Comparison of ENCODE assay signal across 9 mouse cellular contexts in the genomic region with DNA sequence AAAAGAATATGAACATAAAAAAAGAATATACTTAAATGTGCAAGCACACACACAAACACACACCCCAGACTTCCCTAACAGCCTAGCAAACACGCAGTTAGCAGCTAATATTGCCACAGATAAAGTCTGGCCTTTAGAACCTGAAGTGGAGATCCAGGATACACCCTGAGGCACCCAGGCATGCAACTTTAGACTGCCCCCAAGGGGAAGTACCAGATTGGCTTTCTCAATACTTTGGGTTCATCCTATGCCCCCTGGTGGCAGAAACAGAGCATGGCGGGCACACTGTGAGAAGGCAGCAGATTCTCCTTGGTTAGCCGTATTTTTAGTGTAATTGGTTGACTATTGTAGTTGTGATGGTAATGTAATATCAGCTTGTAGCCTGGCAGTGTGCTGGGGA. TPM values are rescaled to one million over a fixed set of nuclear protein-coding genes. Genes with fewer than 3 reads are reported as not detected.
A peak's percentile ranks its signal among the peaks of the same experiment; 100 is the strongest.
DNase-seq lines count a peak whose midpoint lies in the region; ATAC-seq and TF ChIP-seq lines count a peak whose summit lies in the region.
"Had no signal": no experiment of that assay in that cellular context is flagged by ENCODE, and none has a peak within 500 bp of the region (broad histone marks: within the 10 kb centered on the region; RNA-seq: fewer than 3 reads in every experiment).

No protein-coding gene starts in this region.

- no peak overlapping the region for H3K4me2 ChIP-seq in forebrain, embryonic 11.5 days (ENCODE audit: low read depth, low read length, severe bottlenecking)

- peaks cover 0 to 2% of the 10 kb centered on the region in 2 experiments; a peak in 1 of 4 replicates for H3K4me1 ChIP-seq in ES-E14 (ENCODE audit: control insufficient read depth in 2 of 2, insufficient read depth in 2 of 2, low read length in 2 of 2, poor library complexity in 1 of 2)
- no peaks in the 10 kb centered on the region for H3K4me1 ChIP-seq in forebrain, embryonic 11.5 days (replicated peaks; ENCODE audit: control insufficient read depth, insufficient read depth, low read length)

- no peaks in the 10 kb centered on the region for H3K9me3 ChIP-seq in ES-E14 (ENCODE audit: control insufficient read depth, insufficient read depth, low read depth, low read length)
- H3K9me3 ChIP-seq in forebrain, embryonic 11.5 days (ENCODE audit: control insufficient read depth, low read length), result no peaks in the 10 kb centered on the region
- H3K9me3 ChIP-seq: megakaryocyte, embryonic 14.5 days had no signal

- 16% methylated on average over 3 of the region's 3 CpGs for WGBS in forebrain, embryonic 11.5 days

- no peak overlapping the region for H3K9ac ChIP-seq in ES-E14 (ENCODE audit: insufficient read depth, low read depth, low read length, poor library complexity, severe bottlenecking)
- H3K9ac ChIP-seq in forebrain, embryonic 11.5 days (ENCODE audit: low read length), result no peak overlapping the region

- no peak overlapping the region for H3K27ac ChIP-seq in ES-E14 (ENCODE audit: insufficient read depth, low read depth, low read length, poor library complexity, severe bottlenecking)
- H3K27ac ChIP-seq in forebrain, embryonic 11.5 days (ENCODE audit: low read depth, low read length), result no peak overlapping the region

- TF ChIP-seq POLR2A in brain, embryonic 14.5 days (IDR thresholded peaks at IDR 0.05; ENCODE audit: borderline replicate concordance, extremely low read depth, insufficient read depth, insufficient read length, poor library complexity, severe bottlenecking), result no peak

- no peaks in the 10 kb centered on the region for H3K27me3 ChIP-seq in forebrain, embryonic 11.5 days (ENCODE audit: control insufficient read depth, insufficient read depth, low read length)

- DNase-seq in ES-E14 (ENCODE audit: low read depth, low spot score), result peak; percentile 81
- peak; percentile 75 for DNase-seq in brain, embryonic 14.5 days (ENCODE audit: low read depth)
- DNase-seq in forebrain, embryonic 11.5 days (ENCODE audit: low spot score), result peak; percentile 82
- peak; percentile 79 to 84 for DNase-seq in layer of hippocampus, postnatal 14 days (ENCODE audit: low spot score in 2 of 2)
- DNase-seq in lung, postnatal 25 days (ENCODE audit: low spot score), result peak; percentile 89
- DNase-seq in right cerebral cortex, postnatal 10 days (ENCODE audit: low spot score in 2 of 2), result peak; percentile 77 to 84
- peak; percentile 38 for DNase-seq in urinary bladder, postnatal 10 days (ENCODE audit: low spot score)

- no peak overlapping the region for H3K4me3 ChIP-seq in ES-E14 (ENCODE audit: insufficient read depth in 1 of 2, low read depth in 1 of 2, low read length in 2 of 2, poor library complexity in 1 of 2, severe bottlenecking in 1 of 2)
- no peak overlapping the region for H3K4me3 ChIP-seq in forebrain, embryonic 11.5 days (ENCODE audit: low read depth, low read length)
- H3K4me3 ChIP-seq: megakaryocyte, embryonic 14.5 days had no signal

- ATAC-seq in forebrain, embryonic 11.5 days (replicated peaks; ENCODE audit: low FRiP score), result peak; percentile 46; the same call in 1 of the 2 replicates
- peak; percentile 51 to 79 for ATAC-seq in hematopoietic stem cell, adult 5-6 weeks (replicated peaks in 1 of 2; ENCODE audit: insufficient read depth in 1 of 2, low FRiP score in 2 of 2, low TSS enrichment in 1 of 2, low read depth in 1 of 2, poor library complexity in 2 of 2, severe bottlenecking in 2 of 2)

- in situ Hi-C loops in ES-E14 (cut with MboI; ENCODE audit: low sequenced_read_pairs in 2 of 2, unreplicated experiment in 2 of 2), result loop anchor here (5.0 to 25.0 kb wide), 4 partner anchors 133 to 827 kb away; no protein-coding TSS in a partner anchor

- no peaks in the 10 kb centered on the region for H3K36me3 ChIP-seq in ES-E14 (ENCODE audit: control insufficient read depth, insufficient read depth, low read length, poor library complexity, severe bottlenecking)
- H3K36me3 ChIP-seq in forebrain, embryonic 11.5 days (ENCODE audit: control insufficient read depth, insufficient read depth, low read length), result no peaks in the 10 kb centered on the region

- TF ChIP-seq CTCF in brain, embryonic 14.5 days (IDR thresholded peaks at IDR 0.05; ENCODE audit: borderline replicate concordance, extremely low read depth, insufficient read depth, insufficient read length), result peak; percentile 87

TF ChIP-seq in ES-E14, 5 proteins besides CTCF, POLR2A, EP300 and RAD21:
- peak; percentile 78; the same call in 1 of the 2 replicates for TF ChIP-seq ZC3H11A (IDR thresholded peaks at IDR 0.05; ENCODE audit: borderline replicate concordance, low read depth, low read length)
- no peak for TF ChIP-seq MAFK (IDR thresholded peaks at IDR 0.05; ENCODE audit: insufficient read depth, low read depth, low read length)
- TF ChIP-seq HCFC1 (IDR thresholded peaks at IDR 0.05; ENCODE audit: borderline replicate concordance, insufficient read depth, low read length), result no peak

RNA-seq across cellular contexts. Expression of gene Timm8a2, which starts 26.2 kb away (rescaled TPM):
- 2.6 and 3.2 TPM in 2 replicates for total RNA-seq in ES-E14 (2012; rRNA removed)
- polyA plus RNA-seq in brain, embryonic 14.5 days (2012; rRNA removed), result 0.18 and 0.22 TPM in 2 replicates
- not detected in 2 replicates for polyA plus RNA-seq in forebrain, embryonic 11.5 days (2014; fragmentation: Nextera tagmentation; extraction: Ambion mirVana)
- not detected in 2 replicates for total RNA-seq in hematopoietic stem cell, adult 5-6 weeks (2017)
- total RNA-seq in layer of hippocampus, postnatal 14 days (2021), result not detected

RNA-seq across cellular contexts. Expression of gene Tm9sf2, which starts 46.2 kb away (rescaled TPM):
- 84.1 and 128 TPM in 2 replicates for total RNA-seq in ES-E14 (2012; rRNA removed)
- 64.7 and 85.3 TPM in 2 replicates for polyA plus RNA-seq in brain, embryonic 14.5 days (2012; rRNA removed)
- 125 and 130 TPM in 2 replicates for polyA plus RNA-seq in forebrain, embryonic 11.5 days (2014; fragmentation: Nextera tagmentation; extraction: Ambion mirVana)
- 103 and 105 TPM in 2 replicates for total RNA-seq in hematopoietic stem cell, adult 5-6 weeks (2017)
- 10 to 100 TPM; 88.0 to 88.3 TPM for total RNA-seq in layer of hippocampus, postnatal 14 days (2021)

Comparison
In these comparisons a context has a peak if more than half of its experiments do, and no peak if none do; other contexts are left out.
1. DNase-seq: peak in every context shown above with its lines; median percentile 89 in lung, postnatal 25 days; 82 in forebrain, embryonic 11.5 days; 82 in layer of hippocampus, postnatal 14 days; 81 in ES-E14; 80 in right cerebral cortex, postnatal 10 days; 75 in brain, embryonic 14.5 days; 38 in urinary bladder, postnatal 10 days.